Mouse (Mus musculus): ENCODE results near the gene Olfr993.

Olfr993 gene

GRCm38 (mm10) chr2:85414777-85415176 lies at the start of gene Olfr993:
Gene Olfr993, minus strand, starts transcription at chr2:85414877.
- no peak for DNase-seq (ENCODE audit: low spot score)

GRCm38 (mm10) chr2:85443539-85443938 lies 28.9 kb upstream of the Olfr993 start, which contains the start of gene Olfr995:
Gene Olfr995, minus strand, starts transcription at chr2:85443639.
- no peak for DNase-seq (ENCODE audit: low spot score)

GRCm38 (mm10) chr2:85442546-85442945 lies 27.9 kb upstream of the Olfr993 start:
- no peak for DNase-seq (ENCODE audit: low spot score)

GRCm38 (mm10) chr2:85436351-85436750 lies 21.7 kb upstream of the Olfr993 start, which contains the start of gene Olfr994:
Gene Olfr994, minus strand, starts transcription at chr2:85436451.
- no peak for DNase-seq (ENCODE audit: low spot score)

- no peak for DNase-seq (ENCODE audit: low spot score)
Observed at GRCm38 (mm10) chr2:85425893-85426292, 11.2 kb upstream of the Olfr993 start.

- DNase-seq (ENCODE audit: low spot score) = no peak
Observed at GRCm38 (mm10) chr2:85409369-85409768, 5.3 kb downstream of the Olfr993 start, which contains the start of gene Olfr992. Gene Olfr992, minus strand, starts transcription at chr2:85409469.

Data from embryo, embryonic 10 days (tissue).